Mouse (Mus musculus) right cerebral cortex, postnatal 25 days (tissue): ENCODE data around the gene Rab11a.

Source experiments
- DNase-seq: peaks from one replicate; pipeline ENCODE4 v3.0.0; 2022

The Rab11a gene

DNA sequence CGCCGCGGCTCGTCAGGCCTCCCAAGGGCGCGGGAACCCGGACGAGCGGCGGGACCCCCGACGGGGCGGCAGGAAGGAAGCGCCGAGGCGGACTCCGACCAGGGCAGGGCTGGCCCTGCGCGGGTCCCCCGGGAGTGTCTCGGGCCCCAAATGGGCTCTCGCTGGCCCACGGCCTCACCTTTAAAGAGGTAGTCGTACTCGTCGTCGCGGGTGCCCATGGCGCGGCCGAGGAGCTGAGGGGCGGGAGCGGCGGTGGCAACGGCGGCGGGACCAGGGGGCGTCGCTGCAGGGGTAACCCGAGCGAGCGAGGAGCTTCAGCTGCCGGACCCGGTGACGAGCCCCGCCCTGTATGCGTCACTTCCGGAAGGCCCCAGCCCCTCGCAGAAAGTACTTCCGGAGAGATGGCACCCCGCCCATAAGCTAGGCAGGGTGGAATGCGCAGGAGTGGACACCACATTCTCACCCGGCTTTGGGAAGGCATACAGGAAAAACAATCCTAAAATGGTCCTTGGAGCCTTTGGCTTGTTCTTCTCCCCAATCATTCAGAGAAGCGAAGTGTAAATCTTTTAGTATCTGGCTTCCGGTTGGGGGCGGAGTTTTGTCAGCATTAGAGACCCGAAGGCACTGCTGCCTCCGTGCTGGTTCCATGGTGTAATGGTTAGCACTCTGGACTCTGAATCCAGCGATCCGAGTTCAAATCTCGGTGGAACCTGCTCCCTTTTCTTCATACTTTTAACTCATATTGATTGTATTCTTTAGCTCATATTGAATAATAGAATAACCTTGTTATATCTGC, at the start of gene Rab11a:
Gene Rab11a, minus strand, starts transcription at position 353 of the 796 bp plus-strand sequence.
- DNase-seq, result peak; percentile 95

- DNase-seq, result no peak
These were observed 48.8 kb upstream of the Rab11a start for GRCm38 (mm10) chr9:64786216-64786905.

- DNase-seq, result peak; percentile 22
These were observed 47.3 kb upstream of the Rab11a start for GRCm38 (mm10) chr9:64784841-64785240.

GRCm38 (mm10) chr9:64783511-64783910, 46.0 kb upstream of the Rab11a start:
- DNase-seq, result no peak

GRCm38 (mm10) chr9:64779628-64780027, 42.1 kb upstream of the Rab11a start:
- no peak for DNase-seq

DNA sequence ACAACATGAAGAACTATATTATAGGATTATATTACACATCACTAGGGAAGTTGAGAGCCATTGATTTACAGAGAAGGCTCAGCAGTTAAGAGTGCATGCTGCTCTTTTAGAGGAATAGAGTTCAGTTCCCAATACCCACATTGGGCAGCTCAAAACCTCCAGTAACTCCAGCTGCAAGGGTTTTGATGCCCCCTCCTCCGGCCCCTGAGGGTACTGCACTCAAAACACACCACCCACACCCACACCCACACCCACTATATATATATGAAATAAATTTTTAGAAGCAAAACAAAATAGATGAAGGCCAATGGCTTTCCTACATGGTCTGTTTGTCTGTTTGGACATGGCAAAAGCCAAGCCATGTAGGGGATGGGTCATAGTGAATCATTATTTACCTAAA, 40.6 kb upstream of the Rab11a start:
- DNase-seq, result no peak

GRCm38 (mm10) chr9:64777441-64777987, 40.0 kb upstream of the Rab11a start:
- DNase-seq, result no peak

DNA sequence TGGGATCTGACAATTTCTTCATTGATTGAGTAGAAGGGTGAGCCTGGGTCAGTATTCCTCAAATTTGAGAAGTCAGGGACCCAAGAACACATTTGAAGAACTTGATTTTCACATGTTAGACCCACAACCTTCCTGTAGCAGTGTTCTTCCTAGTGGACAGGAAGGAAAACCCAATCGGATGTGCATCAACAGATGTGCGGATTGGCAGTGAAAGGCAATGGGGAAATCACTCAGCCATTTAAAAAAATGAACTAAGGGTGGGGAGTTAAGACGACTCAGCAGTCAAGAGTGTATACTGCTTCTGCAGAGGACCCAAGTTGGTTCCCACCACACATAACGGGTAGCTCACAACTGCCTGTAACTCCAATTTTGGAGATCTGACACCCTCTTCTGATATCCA, 37.9 kb upstream of the Rab11a start:
- DNase-seq, result no peak

DNA sequence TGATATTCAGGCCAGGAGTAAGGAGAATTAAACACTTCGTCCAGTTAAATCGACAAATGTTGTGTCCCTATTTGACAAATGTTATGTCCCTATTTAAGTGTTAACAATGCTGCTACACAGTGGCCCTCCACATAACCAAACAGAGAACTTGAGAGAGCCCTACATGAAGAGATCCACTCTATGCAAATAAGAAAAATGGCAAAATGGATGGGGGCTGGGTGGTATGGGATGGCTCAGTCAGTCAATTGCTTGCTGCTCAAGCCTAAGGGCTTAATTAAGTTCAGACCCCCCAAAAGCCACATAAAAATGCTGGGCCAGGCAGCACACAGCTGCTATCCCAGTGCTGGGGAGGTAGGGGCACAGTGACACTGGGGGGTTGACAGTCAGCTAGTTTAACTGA, 37.3 kb upstream of the Rab11a start:
- DNase-seq, result no peak

GRCm38 (mm10) chr9:64774411-64774811, 36.9 kb upstream of the Rab11a start:
- peak; percentile 25 for DNase-seq

DNA sequence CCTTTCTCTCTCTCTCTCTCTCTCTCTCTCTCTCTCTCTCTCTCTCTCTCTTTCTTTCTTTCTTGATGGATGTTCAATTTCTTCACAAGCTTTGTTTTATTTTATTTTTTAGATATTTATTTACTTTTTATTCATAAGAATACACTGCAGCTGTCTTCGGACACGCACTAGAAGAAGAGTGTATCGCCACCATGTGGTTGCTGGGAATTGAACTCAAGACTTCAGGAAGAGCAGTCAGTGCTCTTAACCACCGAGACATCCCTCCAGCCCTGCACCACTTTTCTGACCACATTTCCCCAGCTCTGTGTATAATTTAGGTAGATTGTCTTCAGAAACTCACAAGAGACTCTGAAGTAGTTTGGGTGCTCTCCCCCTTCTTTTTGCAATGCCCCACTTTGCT, 36.4 kb upstream of the Rab11a start:
- DNase-seq, result peak; percentile 21

DNA sequence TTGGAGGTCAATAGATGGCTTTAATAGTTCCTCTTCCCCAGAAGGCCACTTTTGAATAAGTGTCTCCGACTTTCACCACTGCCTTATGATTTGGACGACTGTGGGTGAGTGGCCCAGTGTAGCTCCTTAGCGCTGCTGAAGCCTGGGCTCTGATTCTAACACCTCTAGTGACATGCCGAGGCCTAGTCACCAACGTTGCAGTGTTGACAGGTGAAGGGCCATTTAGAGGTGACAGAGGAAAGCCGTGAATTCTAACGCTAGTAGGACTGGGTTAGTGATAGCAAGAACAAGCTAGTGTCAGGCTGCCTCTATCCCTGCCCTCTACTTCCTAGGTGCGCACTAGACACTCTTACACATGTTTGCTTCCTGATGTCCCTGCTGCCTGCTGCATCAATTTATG, 35.7 kb upstream of the Rab11a start:
- DNase-seq, result no peak

DNA sequence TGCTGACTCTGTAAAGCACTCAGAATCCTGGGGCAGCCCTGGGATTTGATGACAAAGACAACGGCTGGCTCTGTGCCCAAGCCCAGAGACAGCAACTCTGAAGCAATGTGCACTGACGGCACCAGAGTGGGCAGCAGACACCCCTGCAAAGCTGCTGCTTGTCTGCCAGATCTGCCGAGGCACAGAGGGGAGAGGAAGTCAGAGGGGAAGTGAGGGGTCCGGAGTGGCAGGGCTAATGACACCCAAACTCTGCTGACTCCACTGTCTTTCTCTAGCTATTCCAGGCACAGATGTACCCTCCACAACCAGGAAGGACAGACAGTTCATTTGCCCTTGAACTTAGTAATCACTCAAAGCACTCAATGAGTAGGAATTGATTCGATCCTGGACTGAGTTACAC, 33.7 kb upstream of the Rab11a start:
- peak; percentile 52 for DNase-seq

- no peak for DNase-seq
These were observed 32.9 kb upstream of the Rab11a start for GRCm38 (mm10) chr9:64770411-64770849.

- DNase-seq, result no peak
These were observed 32.4 kb upstream of the Rab11a start for GRCm38 (mm10) chr9:64769911-64770310.

DNA sequence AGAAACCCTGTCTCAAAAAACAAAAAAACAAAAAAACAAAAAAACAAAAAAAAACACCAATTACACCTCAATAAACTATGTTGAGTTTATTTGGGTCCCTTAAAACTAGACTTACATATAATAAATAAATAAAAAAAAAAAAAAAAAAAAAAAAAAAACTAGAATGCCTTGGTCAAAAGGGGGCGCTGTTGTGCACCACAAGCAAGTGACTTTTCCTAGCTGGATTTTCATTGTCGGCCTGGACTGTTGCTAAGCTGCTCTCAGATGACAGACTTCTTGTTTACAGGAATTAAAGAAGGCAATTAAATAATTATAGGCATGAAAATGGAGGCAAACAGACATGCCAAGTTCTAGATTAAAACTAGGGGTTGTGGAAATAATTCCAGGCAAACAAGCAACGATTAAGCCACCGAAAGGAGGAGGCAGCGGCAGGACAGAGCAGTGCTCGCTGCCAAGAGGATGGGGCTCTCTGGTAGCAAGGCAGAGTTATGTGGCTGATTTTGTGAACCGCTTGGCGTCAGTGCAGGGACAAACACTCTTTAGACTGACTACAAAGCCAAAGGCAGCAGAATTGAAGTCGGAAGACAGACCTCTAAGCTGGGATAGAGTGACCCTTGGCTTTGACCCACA, 31.6 kb upstream of the Rab11a start:
- no peak for DNase-seq

GRCm38 (mm10) chr9:64767796-64768195, 30.2 kb upstream of the Rab11a start:
- DNase-seq, result no peak

GRCm38 (mm10) chr9:64766136-64766535, 28.6 kb upstream of the Rab11a start:
- DNase-seq, result no peak

DNA sequence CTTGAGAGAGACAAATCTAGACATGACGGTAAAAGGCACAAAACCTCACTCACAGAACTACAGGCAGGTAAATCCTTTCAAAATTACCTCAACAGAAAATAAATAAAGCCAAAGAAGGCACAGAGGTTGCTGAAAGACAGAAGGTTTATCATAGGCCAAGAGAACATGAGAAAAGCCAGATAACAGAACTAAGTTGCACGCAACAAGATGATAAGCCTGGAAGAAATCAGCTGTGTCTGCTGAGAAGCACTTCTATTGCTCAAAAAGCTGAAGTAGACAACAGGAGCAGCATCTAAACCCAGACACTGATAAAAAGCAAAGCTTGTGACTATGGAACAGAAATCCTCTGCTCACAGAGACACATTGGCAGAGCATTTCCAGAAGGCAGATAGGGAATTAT, 27.3 kb upstream of the Rab11a start:
- no peak for DNase-seq

- no peak for DNase-seq
These were observed 20.5 kb upstream of the Rab11a start for GRCm38 (mm10) chr9:64758052-64758451.

DNA sequence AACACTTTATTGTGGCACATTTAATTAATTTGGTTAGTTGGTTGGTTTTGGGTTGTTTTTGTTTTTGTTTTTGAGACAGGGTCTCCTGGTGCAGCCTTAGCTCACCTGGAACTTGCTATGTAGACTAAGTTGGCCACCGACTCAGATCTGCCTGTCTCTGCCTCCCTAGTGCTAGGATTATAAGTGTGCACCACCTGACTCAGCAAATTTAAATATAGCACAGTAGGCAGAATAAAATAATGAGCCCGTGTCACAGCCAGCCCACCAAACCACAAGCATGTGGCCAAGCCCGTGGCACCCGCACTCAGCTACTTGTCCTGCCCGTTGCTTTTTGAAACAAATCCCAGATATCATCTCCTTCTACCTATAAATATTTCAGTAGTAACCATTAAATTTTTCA, 15.0 kb upstream of the Rab11a start:
- no peak for DNase-seq

DNA sequence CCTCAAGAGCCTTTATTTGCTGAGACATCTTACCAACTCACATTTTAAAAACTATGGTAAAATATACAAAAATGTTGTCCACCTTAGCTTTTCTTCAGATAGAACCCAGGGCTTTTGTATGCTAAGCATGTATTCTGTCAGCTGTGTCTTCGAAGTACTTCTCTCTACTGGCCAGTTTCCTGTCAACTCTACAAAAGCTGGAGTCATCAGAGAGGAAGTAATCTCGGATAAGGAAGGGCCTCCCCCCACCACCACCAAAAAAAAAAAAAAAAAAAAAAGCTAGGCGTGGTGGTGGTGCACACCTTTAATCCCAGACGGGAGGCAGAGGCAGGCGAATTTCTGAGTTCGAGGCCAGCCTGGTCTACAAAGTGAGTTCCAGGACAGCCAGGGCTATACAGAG, 11.8 kb upstream of the Rab11a start:
- DNase-seq, result no peak

- no peak for DNase-seq
These were observed 10.2 kb upstream of the Rab11a start for GRCm38 (mm10) chr9:64747735-64748134.

DNA sequence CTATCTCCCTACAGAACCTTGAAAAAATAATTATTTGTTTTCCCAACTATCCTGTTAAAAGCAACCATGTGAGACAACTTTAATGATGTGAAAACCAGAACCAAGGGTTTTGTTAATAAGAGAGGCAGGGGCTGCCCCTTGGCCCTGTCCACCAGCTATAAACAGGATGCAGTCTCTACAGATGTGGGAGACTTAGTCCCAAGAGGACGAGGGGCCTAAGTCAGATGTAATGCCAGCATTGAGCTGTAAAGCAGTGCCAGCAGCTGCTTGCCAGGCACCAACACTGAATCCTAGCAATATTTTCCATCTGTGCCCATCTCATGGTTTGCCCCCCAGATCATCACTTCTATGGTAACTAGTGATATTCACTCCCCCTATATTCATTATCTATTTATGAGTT, 4.9 kb upstream of the Rab11a start:
- no peak for DNase-seq
